Mouse (Mus musculus): ENCODE data around the gene Dot1l.

The Dot1l gene

GRCm38 (mm10) chr10:80757717-80758116 is 2.7 kb downstream of the Dot1l start:
- DNase-seq (ENCODE audit: low spot score in 2 of 2) = peak in 1 of 2 experiments; percentile 41

GRCm38 (mm10) chr10:80758651-80759050 is 3.6 kb downstream of the Dot1l start:
- no peak for DNase-seq (ENCODE audit: low spot score in 2 of 2)

DNA sequence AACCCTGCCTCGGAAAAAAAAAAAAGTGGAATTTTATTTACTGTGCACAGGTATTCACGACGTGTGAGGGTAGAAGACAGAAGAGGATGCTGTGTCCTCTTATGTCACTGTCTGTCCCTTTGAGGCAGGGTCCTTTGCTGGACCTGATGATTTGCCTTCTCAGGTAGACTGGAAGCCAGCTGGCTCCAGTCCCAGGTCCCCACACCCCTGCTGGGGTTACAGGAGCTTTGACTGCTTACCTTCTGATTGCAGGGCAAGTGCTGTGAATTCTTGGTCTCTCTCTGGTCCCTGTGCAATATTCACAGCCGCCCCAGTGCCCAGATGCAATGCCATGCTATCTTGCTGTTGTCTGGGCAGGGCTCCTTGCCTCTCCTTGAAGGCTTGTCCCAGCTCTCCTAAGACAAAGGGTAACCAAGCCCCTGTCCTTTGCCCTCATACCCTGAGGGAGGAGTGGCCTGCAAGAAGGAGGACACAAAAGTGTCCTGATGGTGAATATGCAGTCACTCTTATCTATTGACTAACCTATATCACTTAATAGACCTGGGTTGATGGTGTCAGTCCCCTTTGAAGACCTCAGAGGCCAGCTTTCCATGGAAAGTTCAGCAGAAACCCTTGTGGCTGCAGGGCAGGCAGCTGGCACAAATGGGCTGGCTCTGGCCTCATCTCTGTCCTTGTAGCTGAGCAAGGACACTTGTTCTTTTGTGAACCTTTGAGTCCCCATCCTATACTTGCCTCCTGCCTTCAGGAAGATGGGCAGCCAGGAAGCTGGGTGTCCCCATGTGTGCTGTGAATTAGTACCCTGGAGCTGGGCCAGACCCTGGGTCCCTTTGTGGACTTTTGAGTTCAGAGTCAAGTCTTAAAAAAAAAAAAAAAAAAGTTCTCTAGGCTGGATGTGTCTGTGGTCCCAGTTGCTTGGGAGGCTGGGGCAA is 5.9 kb downstream of the Dot1l start:
- DNase-seq (ENCODE audit: low spot score in 2 of 2) = no peak

DNA sequence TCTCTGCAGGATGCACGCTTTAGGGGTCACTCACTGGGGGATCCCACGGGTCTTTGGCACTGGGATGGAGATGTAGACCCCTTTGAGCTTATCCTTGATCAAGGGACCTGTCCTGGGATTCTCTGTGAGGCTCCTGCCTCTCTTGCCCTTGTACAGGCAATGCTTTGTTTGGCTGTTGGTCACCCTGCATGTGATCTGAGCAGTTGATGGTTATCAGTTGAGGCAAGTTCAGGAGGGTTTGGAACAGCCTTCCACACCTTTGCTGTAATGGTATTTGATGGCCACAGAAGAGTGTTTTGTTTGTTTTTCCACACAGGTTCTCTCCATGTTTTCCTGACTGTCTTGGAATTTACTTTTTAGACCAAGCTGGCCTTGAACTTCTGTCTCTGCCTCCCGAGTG is 6.8 kb downstream of the Dot1l start:
- DNase-seq (ENCODE audit: low spot score in 2 of 2) = no peak

DNA sequence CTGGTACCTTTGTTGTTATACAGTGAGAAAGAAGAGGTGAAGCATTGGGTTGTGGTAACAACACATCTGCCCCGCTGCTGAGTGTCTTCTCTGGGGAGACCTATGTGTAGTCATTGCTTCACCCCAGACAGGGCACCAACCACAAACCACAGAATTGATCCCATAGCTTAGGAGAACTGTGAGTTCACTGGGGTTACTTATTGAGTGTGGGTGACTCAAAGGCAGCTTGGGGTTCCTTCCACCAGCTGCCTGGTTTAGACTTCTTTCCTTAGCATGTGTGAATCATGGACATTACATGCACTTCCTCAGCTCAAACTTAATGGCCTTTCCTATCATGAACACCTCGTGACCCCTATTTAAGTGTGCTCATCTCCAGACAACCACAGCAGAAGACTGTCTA is 8.5 kb downstream of the Dot1l start:
- DNase-seq (ENCODE audit: low spot score in 2 of 2) = no peak

DNA sequence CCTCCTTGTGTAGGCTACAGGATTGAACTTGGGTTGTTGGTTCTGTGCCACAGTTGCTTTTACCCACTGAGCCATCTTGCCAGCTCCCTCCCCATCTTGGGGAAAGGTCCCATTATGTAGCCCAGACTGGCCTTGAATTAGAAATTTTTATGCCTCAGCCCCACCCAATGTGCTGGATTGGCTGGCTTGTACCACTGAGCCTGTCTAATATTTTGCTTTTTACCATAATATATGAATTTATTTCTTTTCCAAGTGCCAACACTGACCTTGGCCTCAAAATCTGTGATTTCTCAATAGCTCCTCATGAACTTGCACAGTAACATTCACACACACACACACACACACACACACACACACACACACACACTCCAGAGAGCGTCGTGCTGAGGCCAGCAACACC is 10.7 kb downstream of the Dot1l start:
- no peak for DNase-seq (ENCODE audit: low spot score in 2 of 2)

DNA sequence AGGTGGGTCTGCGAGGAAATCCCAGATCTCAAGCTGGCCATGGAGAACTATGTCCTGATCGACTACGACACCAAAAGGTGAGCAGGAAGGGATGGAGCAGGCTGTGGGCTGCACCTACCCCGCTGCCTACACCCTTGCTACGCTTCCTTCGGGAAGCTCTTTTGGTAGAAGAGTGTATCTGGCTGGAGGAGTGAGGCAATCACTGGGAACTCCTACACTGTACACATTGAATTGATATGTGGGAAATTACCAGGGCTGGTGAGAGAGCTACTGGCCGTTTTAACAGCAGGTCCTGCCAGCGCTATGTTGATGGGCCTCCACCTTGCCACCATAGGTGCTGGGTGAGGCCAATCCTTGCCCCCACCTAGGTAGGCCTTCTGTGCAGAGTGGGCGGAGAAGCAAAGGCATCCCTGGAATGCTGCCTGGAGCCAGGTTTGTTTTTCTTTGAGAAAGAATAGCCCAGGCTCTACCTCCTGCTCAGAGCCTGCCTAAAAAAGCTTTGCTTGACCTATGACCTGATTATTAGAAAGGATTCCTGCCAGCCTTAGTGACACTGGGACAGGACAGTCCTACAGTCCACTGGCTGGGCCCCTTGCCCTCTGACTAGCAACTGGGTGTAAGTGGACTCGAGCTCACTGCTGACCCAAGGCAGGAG is 11.3 kb downstream of the Dot1l start:
- no peak for DNase-seq (ENCODE audit: low spot score in 2 of 2)

GRCm38 (mm10) chr10:80768365-80768764 is 13.4 kb downstream of the Dot1l start:
- DNase-seq (ENCODE audit: low spot score in 2 of 2) = no peak

DNA sequence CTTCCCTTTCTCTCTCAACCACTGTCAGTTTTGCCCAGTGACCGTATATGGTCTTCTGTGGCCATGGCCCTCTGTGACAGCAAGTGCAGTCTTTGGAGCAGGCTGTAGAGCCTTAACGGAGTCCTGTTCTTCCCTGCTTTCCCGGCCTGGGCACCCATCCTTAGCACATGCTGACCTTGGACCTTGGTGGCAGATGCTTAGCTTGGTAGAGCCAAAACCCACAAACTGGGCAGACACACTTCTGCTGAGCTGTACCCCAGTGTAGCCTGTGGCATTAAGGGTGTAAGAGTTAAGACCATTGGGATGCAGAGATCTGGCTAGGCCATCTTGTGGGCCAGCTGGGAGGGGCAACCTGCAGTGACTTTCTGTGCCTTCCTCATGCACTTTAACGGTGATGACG is 18.8 kb downstream of the Dot1l start:
- no peak for DNase-seq (ENCODE audit: low spot score in 2 of 2)

GRCm38 (mm10) chr10:80774549-80774948 is 19.5 kb downstream of the Dot1l start:
- peak; percentile 65 to 85 for DNase-seq (ENCODE audit: low spot score in 2 of 2)

DNA sequence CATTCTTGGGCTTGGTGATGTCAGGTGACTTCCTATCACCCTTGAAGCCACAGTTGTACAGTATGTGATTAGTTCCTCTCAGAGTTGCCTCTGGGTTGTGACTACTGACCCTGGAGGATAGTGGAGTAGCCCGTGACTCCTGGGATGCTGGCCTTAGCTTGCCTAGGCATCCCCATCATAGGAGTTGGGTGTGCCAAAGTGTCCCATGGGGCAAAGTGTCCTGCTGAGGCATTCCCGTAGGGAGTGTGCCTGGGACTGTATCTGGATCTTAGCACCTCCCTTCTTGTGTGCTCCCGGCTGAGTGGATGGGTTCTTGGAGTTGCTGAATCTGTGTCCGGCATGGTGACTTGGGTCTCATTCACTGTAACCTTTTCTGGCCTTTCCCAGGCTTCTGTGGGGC is 20.0 kb downstream of the Dot1l start:
- no peak for DNase-seq (ENCODE audit: low spot score in 2 of 2)

- DNase-seq (ENCODE audit: low spot score in 2 of 2) = no peak
Observed at GRCm38 (mm10) chr10:80775731-80776130, 20.7 kb downstream of the Dot1l start.

DNA sequence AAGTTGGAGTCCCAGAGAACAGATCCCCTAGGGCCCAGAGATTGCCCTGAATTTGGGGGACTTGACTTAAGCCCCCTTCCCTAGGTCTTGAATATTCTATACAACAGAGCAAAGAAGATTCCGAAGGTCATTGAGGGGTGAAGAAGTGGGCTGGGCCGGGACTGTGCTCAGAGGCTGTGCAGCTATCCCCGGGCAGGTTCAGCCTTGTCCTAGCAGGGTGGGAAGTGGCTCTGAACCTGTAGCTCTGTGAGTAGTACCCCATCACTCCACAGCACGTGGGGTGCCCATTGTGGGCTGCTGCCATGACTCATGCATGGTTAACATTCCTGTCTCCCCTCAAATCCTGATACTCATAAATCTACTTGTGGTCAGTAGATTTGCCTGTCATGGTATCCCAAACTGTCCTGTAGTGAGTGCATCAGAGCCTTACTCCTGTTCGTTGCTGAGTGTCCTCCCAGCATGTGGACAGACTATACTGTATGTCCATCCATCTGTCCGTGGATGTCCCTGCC is 21.4 kb downstream of the Dot1l start:
- no peak for DNase-seq (ENCODE audit: low spot score in 2 of 2)

DNA sequence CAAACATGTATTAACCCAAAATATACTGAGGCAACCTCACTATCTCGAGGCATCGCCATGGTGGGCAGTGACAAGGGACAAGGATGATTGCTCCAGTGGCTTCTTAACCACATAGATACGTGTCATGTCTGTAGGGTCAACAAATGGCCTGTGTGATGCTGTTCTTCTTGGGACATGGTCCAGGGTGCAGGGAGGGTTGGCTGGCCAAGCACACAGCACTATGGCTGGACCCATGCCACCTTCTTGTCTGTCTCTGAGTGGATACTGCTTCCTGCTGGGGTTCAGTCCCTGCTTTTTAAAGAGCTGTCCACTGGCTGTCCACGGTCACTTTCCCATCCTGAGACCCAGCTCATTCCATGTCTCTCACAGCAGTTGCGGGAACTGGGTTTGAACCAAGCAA is 22.1 kb downstream of the Dot1l start:
- no peak for DNase-seq (ENCODE audit: low spot score in 2 of 2)

- no peak for DNase-seq (ENCODE audit: low spot score in 2 of 2)
Observed at GRCm38 (mm10) chr10:80779565-80779964, 24.6 kb downstream of the Dot1l start.

- DNase-seq (ENCODE audit: low spot score in 2 of 2) = no peak
Observed at GRCm38 (mm10) chr10:80784302-80784701, 29.3 kb downstream of the Dot1l start.

DNA sequence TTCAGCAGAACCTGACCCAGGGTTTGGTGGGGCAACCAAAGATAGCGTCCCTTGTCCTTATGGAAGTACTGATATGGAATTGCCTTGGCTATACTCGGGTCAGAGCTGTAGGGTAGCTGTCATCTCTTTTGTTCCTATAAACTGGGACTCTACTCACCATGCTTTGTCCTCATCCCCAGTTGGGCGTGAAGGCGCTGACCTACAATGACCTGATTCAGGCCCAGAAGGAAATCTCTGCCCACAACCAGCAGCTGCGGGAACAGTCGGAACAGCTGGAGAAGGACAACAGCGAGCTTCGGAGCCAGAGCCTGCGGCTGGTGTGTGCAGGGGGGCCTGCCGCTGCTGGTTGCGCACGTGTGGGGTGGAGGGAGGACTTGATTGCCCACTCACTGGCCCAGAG is 29.9 kb downstream of the Dot1l start:
- DNase-seq (ENCODE audit: low spot score in 2 of 2) = no peak

- DNase-seq (ENCODE audit: low spot score in 2 of 2) = no peak
Observed at GRCm38 (mm10) chr10:80785963-80786362, 31.0 kb downstream of the Dot1l start.

DNA sequence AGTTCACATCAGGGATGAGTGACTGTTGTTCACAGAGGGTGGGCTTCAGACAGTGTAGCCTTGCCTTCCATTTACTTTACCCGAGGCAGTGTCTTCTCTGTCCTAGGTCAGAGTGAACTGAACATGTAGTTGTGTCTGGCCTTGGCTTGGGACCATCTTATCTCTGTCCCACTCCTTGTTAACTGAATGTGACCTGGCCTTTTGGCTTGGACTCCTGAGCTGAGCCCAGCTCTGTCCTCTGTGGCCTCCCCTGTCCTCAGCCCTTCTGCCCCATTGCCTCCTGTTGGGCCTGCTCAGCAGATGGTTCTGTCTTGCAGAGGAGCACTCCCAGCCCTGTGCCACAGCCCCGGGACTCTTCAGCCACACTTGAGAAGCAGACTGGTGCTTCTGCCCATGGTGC is 32.5 kb downstream of the Dot1l start:
- DNase-seq (ENCODE audit: low spot score in 2 of 2) = no peak

GRCm38 (mm10) chr10:80790761-80791404 is 35.9 kb downstream of the Dot1l start:
- DNase-seq (ENCODE audit: low spot score in 2 of 2) = no peak

GRCm38 (mm10) chr10:80791476-80792174 is 36.6 kb downstream of the Dot1l start:
- DNase-seq (ENCODE audit: low spot score in 2 of 2) = no peak

Measured in cerebellum, postnatal 4 days (tissue).